Mouse (Mus musculus): ENCODE results near the gene Dcun1d3. TPM values are rescaled to one million over a fixed set of nuclear protein-coding genes. Genes with fewer than 3 reads are reported as not detected.

The Dcun1d3 gene
- polyA plus RNA-seq, 1 experiment: 37.9 TPM

DNA sequence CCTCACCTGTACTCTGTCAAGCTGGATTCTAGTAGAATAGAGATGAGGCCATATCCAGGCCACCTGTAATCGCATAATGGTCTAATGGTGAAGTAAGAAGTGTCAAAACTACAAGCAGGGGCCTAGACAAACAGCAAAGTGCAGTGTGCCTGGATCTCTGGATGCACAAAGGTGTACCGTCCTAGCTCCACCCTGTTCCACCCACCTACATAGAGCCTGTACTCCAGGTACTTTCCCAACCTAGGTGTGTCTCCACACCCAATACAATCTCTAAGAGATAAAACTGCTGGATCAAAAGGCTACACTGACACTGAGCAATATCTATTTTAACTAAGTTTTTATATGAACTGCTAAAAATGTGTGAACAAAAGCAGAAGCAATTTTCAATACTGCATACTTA, 35.5 kb downstream of the Dcun1d3 start:
- Histone ChIP-seq H3K27ac (ENCODE audit: insufficient read depth, low read length) (peak overlapping the region; percentile 95), H3K4me3 (ENCODE audit: low read depth, low read length) (no peak overlapping the region), H3K9me3 (replicated peaks; ENCODE audit: control insufficient read depth, insufficient read depth, low read length, poor library complexity, severe bottlenecking) (no peaks in the 10 kb centered on the region), H3K27me3 (ENCODE audit: control insufficient read depth, insufficient read depth, low read length, poor library complexity, severe bottlenecking) (no peaks in the 10 kb centered on the region), H3K9ac (ENCODE audit: low read depth, poor library complexity, severe bottlenecking) (peak overlapping the region; percentile 58; the same call in 1 of the 2 replicates), H3K36me3 (ENCODE audit: control insufficient read depth, insufficient read depth, low read length, poor library complexity, severe bottlenecking) (peaks cover 9% of the 10 kb centered on the region; the same call in 1 of the 2 replicates), H3K4me1 (ENCODE audit: control insufficient read depth, insufficient read depth, low read length) (peaks cover 2% of the 10 kb centered on the region)
- TF ChIP-seq EP300 (IDR thresholded peaks at IDR 0.05; ENCODE audit: insufficient read depth, low read depth, low read length): 0 out of 2 replicates have a peak, but pooled peaks have one; percentile 12
- TF ChIP-seq POLR2A (IDR thresholded peaks at IDR 0.05; ENCODE audit: insufficient read depth, low read length): no peak
- TF ChIP-seq CTCF (IDR thresholded peaks at IDR 0.05; ENCODE audit: low read depth, low read length): no peak

DNA sequence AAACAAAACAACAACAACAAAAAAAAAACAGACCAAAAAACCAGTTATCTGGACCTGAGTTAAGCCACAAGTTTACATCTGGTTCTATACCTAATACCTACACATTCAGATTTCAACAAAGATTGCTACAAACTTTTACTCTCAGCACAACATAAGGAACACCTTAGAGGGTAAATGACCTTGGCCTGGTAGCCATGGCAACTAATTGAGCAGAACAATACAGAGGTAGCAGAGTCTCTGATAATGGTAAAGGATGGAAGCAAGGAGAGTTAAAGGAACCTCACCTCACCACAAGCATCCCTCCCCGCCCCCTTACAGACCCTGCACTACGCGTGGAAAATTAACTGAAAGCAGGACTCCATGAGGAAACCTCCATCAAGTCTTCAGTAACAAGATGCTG, 36.0 kb downstream of the Dcun1d3 start:
- H3K27ac ChIP-seq (ENCODE audit: insufficient read depth, low read length): peak overlapping the region; percentile 95

DNA sequence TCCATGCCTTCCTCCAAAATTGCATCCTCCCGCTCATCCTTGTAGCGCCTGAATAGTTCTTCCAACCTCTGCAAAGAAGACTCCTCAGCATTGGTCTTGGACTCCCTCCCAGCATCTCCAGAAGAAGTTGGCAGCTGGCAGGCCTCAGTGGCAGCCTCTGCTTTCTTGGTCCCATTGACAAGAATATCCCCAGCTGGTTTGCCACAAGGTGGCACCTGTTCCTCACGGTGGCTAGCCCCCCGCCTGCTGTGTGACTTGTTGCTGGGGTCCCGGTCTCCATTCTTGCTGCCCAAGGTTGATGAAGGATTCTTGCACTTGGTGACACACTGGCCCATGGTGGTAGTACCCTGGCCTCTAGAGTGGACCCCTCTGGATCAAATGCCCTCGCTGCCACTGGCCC, 36.6 kb downstream of the Dcun1d3 start:
- H3K9ac ChIP-seq (ENCODE audit: low read depth, poor library complexity, severe bottlenecking): no peak overlapping the region
- H3K4me1 ChIP-seq (ENCODE audit: control insufficient read depth, insufficient read depth, low read length): peaks cover 2% of the 10 kb centered on the region
- no peaks in the 10 kb centered on the region for H3K27me3 ChIP-seq (ENCODE audit: control insufficient read depth, insufficient read depth, low read length, poor library complexity, severe bottlenecking)
- peak overlapping the region; percentile 94 for H3K27ac ChIP-seq (ENCODE audit: insufficient read depth, low read length)
- H3K36me3 ChIP-seq (ENCODE audit: control insufficient read depth, insufficient read depth, low read length, poor library complexity, severe bottlenecking): peaks cover 13% of the 10 kb centered on the region
- no peaks in the 10 kb centered on the region for H3K9me3 ChIP-seq (replicated peaks; ENCODE audit: control insufficient read depth, insufficient read depth, low read length, poor library complexity, severe bottlenecking)
- no peak overlapping the region for H3K4me3 ChIP-seq (ENCODE audit: low read depth, low read length)
- no peak for TF ChIP-seq POLR2A (IDR thresholded peaks at IDR 0.05; ENCODE audit: insufficient read depth, low read length)
- TF ChIP-seq CTCF (IDR thresholded peaks at IDR 0.05; ENCODE audit: low read depth, low read length): peak; percentile 51
- no peak for TF ChIP-seq EP300 (IDR thresholded peaks at IDR 0.05; ENCODE audit: insufficient read depth, low read depth, low read length)

More for the DNA sequence above, 36.0 kb downstream of the Dcun1d3 start:
- Histone ChIP-seq H3K4me3 (ENCODE audit: low read depth, low read length) (0 out of 2 replicates have a peak overlapping the region, but pooled peaks have one; percentile 18), H3K4me1 (ENCODE audit: control insufficient read depth, insufficient read depth, low read length) (peaks cover 2% of the 10 kb centered on the region), H3K9me3 (replicated peaks; ENCODE audit: control insufficient read depth, insufficient read depth, low read length, poor library complexity, severe bottlenecking) (no peaks in the 10 kb centered on the region), H3K27me3 (ENCODE audit: control insufficient read depth, insufficient read depth, low read length, poor library complexity, severe bottlenecking) (no peaks in the 10 kb centered on the region), H3K9ac (ENCODE audit: low read depth, poor library complexity, severe bottlenecking) (peak overlapping the region; percentile 58; the same call in 1 of the 2 replicates), H3K36me3 (ENCODE audit: control insufficient read depth, insufficient read depth, low read length, poor library complexity, severe bottlenecking) (peaks cover 10% of the 10 kb centered on the region; the same call in 1 of the 2 replicates)
- no peak for TF ChIP-seq POLR2A (IDR thresholded peaks at IDR 0.05; ENCODE audit: insufficient read depth, low read length)
- no peak for TF ChIP-seq EP300 (IDR thresholded peaks at IDR 0.05; ENCODE audit: insufficient read depth, low read depth, low read length)
- TF ChIP-seq CTCF (IDR thresholded peaks at IDR 0.05; ENCODE audit: low read depth, low read length): no peak

DNA sequence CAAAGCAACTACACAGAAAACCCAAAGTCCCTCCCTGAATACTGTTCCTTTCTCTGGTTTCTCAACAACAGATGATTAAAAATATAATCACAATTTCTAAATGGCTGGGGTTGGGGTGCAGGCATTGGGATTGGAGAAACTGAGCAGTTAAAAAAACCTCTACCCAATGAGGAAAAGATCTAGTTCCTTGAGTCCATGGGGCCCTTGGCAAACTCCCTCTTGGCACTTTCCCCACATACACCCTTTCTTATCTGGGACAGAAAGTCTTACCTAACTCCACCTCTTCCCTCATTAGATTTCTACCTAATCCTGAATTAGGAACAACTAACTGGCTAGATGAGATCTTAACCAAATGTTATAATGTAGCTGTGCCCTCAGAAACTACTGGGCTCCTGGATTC, 41.1 kb downstream of the Dcun1d3 start:
- no peaks in the 10 kb centered on the region for H3K9me3 ChIP-seq (replicated peaks; ENCODE audit: control insufficient read depth, insufficient read depth, low read length, poor library complexity, severe bottlenecking)
- no peak overlapping the region for H3K9ac ChIP-seq (ENCODE audit: low read depth, poor library complexity, severe bottlenecking)
- no peak overlapping the region for H3K27ac ChIP-seq (ENCODE audit: insufficient read depth, low read length)
- H3K27me3 ChIP-seq (ENCODE audit: control insufficient read depth, insufficient read depth, low read length, poor library complexity, severe bottlenecking): no peaks in the 10 kb centered on the region
- H3K4me1 ChIP-seq (ENCODE audit: control insufficient read depth, insufficient read depth, low read length): peaks cover 2% of the 10 kb centered on the region
- peaks cover 17% of the 10 kb centered on the region for H3K36me3 ChIP-seq (ENCODE audit: control insufficient read depth, insufficient read depth, low read length, poor library complexity, severe bottlenecking)
- no peak for TF ChIP-seq EP300 (IDR thresholded peaks at IDR 0.05; ENCODE audit: insufficient read depth, low read depth, low read length)
- no peak for TF ChIP-seq CTCF (IDR thresholded peaks at IDR 0.05; ENCODE audit: low read depth, low read length)
- no peak for TF ChIP-seq POLR2A (IDR thresholded peaks at IDR 0.05; ENCODE audit: insufficient read depth, low read length)
- no peak overlapping the region for H3K4me3 ChIP-seq (ENCODE audit: low read depth, low read length)

DNA sequence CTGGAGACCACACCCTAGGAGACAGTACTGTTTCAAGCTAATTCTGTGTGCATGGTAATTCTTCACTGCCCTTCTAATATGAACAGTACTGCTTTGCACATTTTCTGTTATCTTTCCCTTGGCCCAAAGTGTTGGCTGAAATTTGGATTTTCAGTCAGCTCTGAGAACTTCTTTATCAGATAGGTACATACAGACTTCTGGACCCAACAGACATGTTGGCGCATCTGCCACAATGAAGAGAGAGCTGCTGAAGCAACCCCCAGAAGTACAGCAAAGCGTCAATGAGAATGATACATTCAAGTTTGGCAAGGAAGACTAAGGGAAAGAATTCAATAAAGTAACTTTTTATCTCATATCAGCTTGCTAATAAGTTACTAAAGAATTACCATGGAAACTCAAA, 41.7 kb downstream of the Dcun1d3 start:
- TF ChIP-seq POLR2A (IDR thresholded peaks at IDR 0.05; ENCODE audit: insufficient read depth, low read length) (no peak), EP300 (IDR thresholded peaks at IDR 0.05; ENCODE audit: insufficient read depth, low read depth, low read length) (no peak), CTCF (IDR thresholded peaks at IDR 0.05; ENCODE audit: low read depth, low read length) (no peak)
- Histone ChIP-seq H3K36me3 (ENCODE audit: control insufficient read depth, insufficient read depth, low read length, poor library complexity, severe bottlenecking) (peaks cover 19% of the 10 kb centered on the region), H3K4me3 (ENCODE audit: low read depth, low read length) (no peak overlapping the region), H3K9ac (ENCODE audit: low read depth, poor library complexity, severe bottlenecking) (no peak overlapping the region), H3K27me3 (ENCODE audit: control insufficient read depth, insufficient read depth, low read length, poor library complexity, severe bottlenecking) (no peaks in the 10 kb centered on the region), H3K27ac (ENCODE audit: insufficient read depth, low read length) (no peak overlapping the region), H3K4me1 (ENCODE audit: control insufficient read depth, insufficient read depth, low read length) (peaks cover 2% of the 10 kb centered on the region), H3K9me3 (replicated peaks; ENCODE audit: control insufficient read depth, insufficient read depth, low read length, poor library complexity, severe bottlenecking) (no peaks in the 10 kb centered on the region)

DNA sequence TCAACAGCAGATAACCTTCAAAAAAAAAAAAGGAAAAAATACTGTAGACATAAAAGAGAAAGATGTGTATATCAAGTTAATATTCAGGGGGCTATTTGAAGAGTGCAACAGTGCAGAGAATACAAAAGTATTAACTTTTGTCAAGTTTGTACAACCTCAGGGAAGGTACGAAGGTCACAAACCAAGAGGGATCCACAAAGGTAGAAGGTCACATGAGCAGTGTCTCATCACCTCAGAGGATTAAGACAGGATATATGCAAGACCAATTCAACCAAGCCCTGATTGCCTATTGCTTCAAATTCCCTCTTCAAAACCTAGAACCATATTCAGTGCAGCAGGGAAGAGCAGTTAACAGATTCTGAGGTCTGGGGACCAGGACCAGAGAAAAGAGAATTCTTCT, 42.9 kb downstream of the Dcun1d3 start:
- TF ChIP-seq CTCF (IDR thresholded peaks at IDR 0.05; ENCODE audit: low read depth, low read length) (no peak), EP300 (IDR thresholded peaks at IDR 0.05; ENCODE audit: insufficient read depth, low read depth, low read length) (no peak), POLR2A (IDR thresholded peaks at IDR 0.05; ENCODE audit: insufficient read depth, low read length) (no peak)
- H3K9me3 ChIP-seq (replicated peaks; ENCODE audit: control insufficient read depth, insufficient read depth, low read length, poor library complexity, severe bottlenecking): no peaks in the 10 kb centered on the region
- H3K9ac ChIP-seq (ENCODE audit: low read depth, poor library complexity, severe bottlenecking): no peak overlapping the region
- no peaks in the 10 kb centered on the region for H3K27me3 ChIP-seq (ENCODE audit: control insufficient read depth, insufficient read depth, low read length, poor library complexity, severe bottlenecking)
- H3K4me1 ChIP-seq (ENCODE audit: control insufficient read depth, insufficient read depth, low read length): peaks cover 2% of the 10 kb centered on the region
- no peak overlapping the region for H3K27ac ChIP-seq (ENCODE audit: insufficient read depth, low read length)
- H3K4me3 ChIP-seq (ENCODE audit: low read depth, low read length): no peak overlapping the region
- peaks cover 13% of the 10 kb centered on the region for H3K36me3 ChIP-seq (ENCODE audit: control insufficient read depth, insufficient read depth, low read length, poor library complexity, severe bottlenecking)

All from ES-Bruce4 (cell line).